Comparison of ENCODE assay signal across 7 mouse cellular contexts in genomic region chr1:118672196-118672595, GRCm38 (mm10). TPM values are rescaled to one million over a fixed set of nuclear protein-coding genes. Genes with fewer than 3 reads are reported as not detected.
DNase-seq lines count a peak whose midpoint lies in the region; ATAC-seq lines count a peak whose summit lies in the region.

No protein-coding gene starts in this region.

- no peak overlapping the region for H3K27ac ChIP-seq in midbrain, embryonic 14.5 days (replicated peaks; ENCODE audit: low read depth, low read length)
- no peak overlapping the region for H3K27ac ChIP-seq in midbrain, embryonic 15.5 days
- H3K27ac ChIP-seq in forebrain, embryonic 11.5 days (ENCODE audit: low read depth, low read length) = no peak overlapping the region

- no peak for ATAC-seq in midbrain, embryonic 14.5 days (ENCODE audit: low FRiP score, low TSS enrichment)
- ATAC-seq in midbrain, embryonic 15.5 days (replicated peaks) = no peak
- peak; percentile 46 for ATAC-seq in forebrain, embryonic 11.5 days (replicated peaks; ENCODE audit: low FRiP score)

- no peaks in the 10 kb centered on the region for H3K27me3 ChIP-seq in midbrain, embryonic 14.5 days (ENCODE audit: control insufficient read depth, insufficient read depth, low read length)
- no peaks in the 10 kb centered on the region for H3K27me3 ChIP-seq in midbrain, embryonic 15.5 days (replicated peaks)
- H3K27me3 ChIP-seq in forebrain, embryonic 11.5 days (ENCODE audit: control insufficient read depth, insufficient read depth, low read length) = no peaks in the 10 kb centered on the region

- H3K9me3 ChIP-seq in midbrain, embryonic 14.5 days (ENCODE audit: control insufficient read depth, low read length) = no peaks in the 10 kb centered on the region
- no peaks in the 10 kb centered on the region for H3K9me3 ChIP-seq in midbrain, embryonic 15.5 days
- H3K9me3 ChIP-seq in forebrain, embryonic 11.5 days (ENCODE audit: control insufficient read depth, low read length) = no peaks in the 10 kb centered on the region

- no peaks in the 10 kb centered on the region for H3K36me3 ChIP-seq in midbrain, embryonic 14.5 days (ENCODE audit: control insufficient read depth, insufficient read depth, low read length)
- no peaks in the 10 kb centered on the region for H3K36me3 ChIP-seq in midbrain, embryonic 15.5 days (replicated peaks)
- no peaks in the 10 kb centered on the region for H3K36me3 ChIP-seq in forebrain, embryonic 11.5 days (ENCODE audit: control insufficient read depth, insufficient read depth, low read length)

- no peak overlapping the region for H3K4me3 ChIP-seq in midbrain, embryonic 14.5 days (replicated peaks; ENCODE audit: low read depth, low read length)
- H3K4me3 ChIP-seq in midbrain, embryonic 15.5 days = no peak overlapping the region
- no peak overlapping the region for H3K4me3 ChIP-seq in forebrain, embryonic 11.5 days (ENCODE audit: low read depth, low read length)

- H3K4me1 ChIP-seq in midbrain, embryonic 14.5 days (ENCODE audit: control insufficient read depth, insufficient read depth, low read length) = no peaks in the 10 kb centered on the region
- no peaks in the 10 kb centered on the region for H3K4me1 ChIP-seq in midbrain, embryonic 15.5 days
- H3K4me1 ChIP-seq in forebrain, embryonic 11.5 days (replicated peaks; ENCODE audit: control insufficient read depth, insufficient read depth, low read length) = 0 out of 2 replicates have a peak, but pooled peaks cover 2% of the 10 kb centered on the region

- 39% methylated on average over 8 of the region's 8 CpGs for WGBS in midbrain, embryonic 14.5 days
- 34% methylated on average over 8 of the region's 8 CpGs for WGBS in midbrain, embryonic 15.5 days
- 16% methylated on average over 8 of the region's 8 CpGs for WGBS in forebrain, embryonic 11.5 days

- H3K4me2 ChIP-seq in midbrain, embryonic 14.5 days (ENCODE audit: low read length) = no peak overlapping the region
- H3K4me2 ChIP-seq in midbrain, embryonic 15.5 days = no peak overlapping the region
- no peak overlapping the region for H3K4me2 ChIP-seq in forebrain, embryonic 11.5 days (ENCODE audit: low read depth, low read length, severe bottlenecking)

- DNase-seq in midbrain, embryonic 14.5 days = peak; percentile 9
- DNase-seq in forebrain, embryonic 11.5 days (ENCODE audit: low spot score) = no peak
- peak; percentile 92 to 95 for DNase-seq in kidney, adult 8-10 months
- DNase-seq in lung, postnatal 36 days = peak; percentile 17
- no peak for DNase-seq in thymus, postnatal 14 days
- DNase-seq in adrenal gland, adult 8-10 months = no peak

- no peak overlapping the region for H3K9ac ChIP-seq in midbrain, embryonic 14.5 days (replicated peaks; ENCODE audit: low read length)
- H3K9ac ChIP-seq in midbrain, embryonic 15.5 days = no peak overlapping the region
- no peak overlapping the region for H3K9ac ChIP-seq in forebrain, embryonic 11.5 days (ENCODE audit: low read length)

RNA-seq across cellular contexts. Expression of gene Tfcp2l1, which starts 44.5 kb away (rescaled TPM):
- polyA plus RNA-seq in midbrain, embryonic 14.5 days (2014; fragmentation: Nextera tagmentation; extraction: Ambion mirVana) = 0.26 and 0.62 TPM in 2 replicates
- polyA plus RNA-seq in midbrain, embryonic 15.5 days (2015; fragmentation: Nextera tagmentation; extraction: Ambion mirVana) = 0.51 and 0.61 TPM in 2 replicates
- 0.17 and 0.24 TPM in 2 replicates for polyA plus RNA-seq in forebrain, embryonic 11.5 days (2014; fragmentation: Nextera tagmentation; extraction: Ambion mirVana)
- total RNA-seq in adrenal gland, adult 8-10 months (2022) = 1 to 10 TPM in 3 of 4 experiments, under 1 TPM in 1; 0.70 to 3.0 (median 1.7) TPM

Comparison
In these comparisons a context has a peak if more than half of its experiments do, and no peak if none do; other contexts are left out.
1. DNase-seq: peak in midbrain, embryonic 14.5 days (single experiment), kidney, adult 8-10 months (2 of 2) and lung, postnatal 36 days (single experiment); none in forebrain, embryonic 11.5 days (single experiment), thymus, postnatal 14 days (single experiment) and adrenal gland, adult 8-10 months (single experiment).